Mouse (Mus musculus) brain, embryonic 14.5 days (tissue): ENCODE results near the gene Bcar3.

Source experiments
- CTCF ChIP-seq: fragments of 200-500 bp; IDR thresholded peaks from 2 replicates; pipeline ENCODE4 v1.5.1; 2012; ENCODE audit warnings: inconsistent platforms, mild to moderate bottlenecking, moderate library complexity, borderline replicate concordance; ENCODE audit not compliant: insufficient read depth, insufficient read length; ENCODE audit errors: extremely low read depth
- POLR2A ChIP-seq: fragments of 200-500 bp; IDR thresholded peaks from 2 replicates; pipeline ENCODE4 v1.6.1; 2012; ENCODE audit warnings: mild to moderate bottlenecking, inconsistent platforms, borderline replicate concordance; ENCODE audit not compliant: poor library complexity, insufficient read depth, insufficient read length, severe bottlenecking; ENCODE audit errors: extremely low read depth

- TF ChIP-seq CTCF (no peak), POLR2A (no peak)
Observed at GRCm38 (mm10) chr3:122337992-122338391, 44.1 kb downstream of the Bcar3 start.
